Mouse (Mus musculus): ENCODE measurements around the gene Sult2a3. TPM values are rescaled to one million over a fixed set of nuclear protein-coding genes. Genes with fewer than 3 reads are reported as not detected.
"Not testable (repeated sequence)": the region's sequence is repeated elsewhere in the genome, so short reads cannot be mapped to it uniquely, and the experiment has no call there.

Sult2a3 gene
- not detected for polyA plus RNA-seq (2021)

GRCm38 (mm10) chr7:14122944-14123343 is at the start of gene Sult2a3:
Gene Sult2a3, minus strand, starts transcription at chr7:14123044.
- TF ChIP-seq CTCF (IDR thresholded peaks at IDR 0.05): no peak
- ChIA-PET CTCF (no interaction called here), POLR2A (no interaction called here)
- ATAC-seq (no peak), DNase-seq (ENCODE audit: low read depth, low spot score) (no peak)
- no peaks in the 10 kb centered on the region for H3K27me3 ChIP-seq
- in situ Hi-C loops (cut with MboI; ENCODE audit: low pct_unique_long_range_greater_than_20kb): no loop called here

- ATAC-seq (no peak), DNase-seq (ENCODE audit: low read depth, low spot score) (no peak)
- no peak for TF ChIP-seq CTCF (IDR thresholded peaks at IDR 0.05)
- ChIA-PET CTCF (no interaction called here), POLR2A (no interaction called here)
- H3K27me3 ChIP-seq: no peaks in the 10 kb centered on the region
- in situ Hi-C loops (cut with MboI; ENCODE audit: low pct_unique_long_range_greater_than_20kb): no loop called here
Measured at GRCm38 (mm10) chr7:14120436-14120835, 2.4 kb downstream of the Sult2a3 start.

GRCm38 (mm10) chr7:14119865-14120264 is 3.0 kb downstream of the Sult2a3 start:
- CTCF ChIA-PET; in situ Hi-C loops (cut with MboI; ENCODE audit: low pct_unique_long_range_greater_than_20kb): not testable (repeated sequence)

GRCm38 (mm10) chr7:14116761-14117160 is 6.1 kb downstream of the Sult2a3 start:
- no peak for DNase-seq (ENCODE audit: low read depth, low spot score)
- no peak for TF ChIP-seq CTCF (IDR thresholded peaks at IDR 0.05)
- no peak for ATAC-seq
- POLR2A ChIA-PET: no interaction called here
- no peaks in the 10 kb centered on the region for H3K27me3 ChIP-seq
- in situ Hi-C loops (cut with MboI; ENCODE audit: low pct_unique_long_range_greater_than_20kb): no loop called here
- CTCF ChIA-PET: no interaction called here

More at GRCm38 (mm10) chr7:14119865-14120264, 3.0 kb downstream of the Sult2a3 start:
- ATAC-seq; POLR2A ChIA-PET; DNase-seq (ENCODE audit: low read depth, low spot score); H3K27me3 ChIP-seq: not testable (repeated sequence)

GRCm38 (mm10) chr7:14114471-14114870 is 8.4 kb downstream of the Sult2a3 start:
- CTCF ChIA-PET; DNase-seq (ENCODE audit: low read depth, low spot score); ATAC-seq; POLR2A ChIA-PET; H3K27me3 ChIP-seq; in situ Hi-C loops (cut with MboI; ENCODE audit: low pct_unique_long_range_greater_than_20kb): not testable (repeated sequence)

GRCm38 (mm10) chr7:14047821-14048220 is 75.0 kb downstream of the Sult2a3 start:
- ATAC-seq; DNase-seq (ENCODE audit: low read depth, low spot score); in situ Hi-C loops (cut with MboI; ENCODE audit: low pct_unique_long_range_greater_than_20kb); POLR2A ChIA-PET; H3K27me3 ChIP-seq: not testable (repeated sequence)
- CTCF ChIA-PET: interaction anchor here (1.4 kb wide), 1 partner anchor 10 kb away, joined by 4 read pairs; no protein-coding TSS in a partner anchor

- DNase-seq (ENCODE audit: low read depth, low spot score); in situ Hi-C loops (cut with MboI; ENCODE audit: low pct_unique_long_range_greater_than_20kb); H3K27me3 ChIP-seq; POLR2A ChIA-PET; CTCF ChIA-PET; ATAC-seq: not testable (repeated sequence)
Measured at GRCm38 (mm10) chr7:14030831-14031230, 92.0 kb downstream of the Sult2a3 start.

Other genes with a start within 250 kb of the Sult2a3 start
- not detected for gene Sult2a4, start 133.4 kb downstream of the Sult2a3 start, polyA plus RNA-seq (2021)
- not detected for gene Sult2a6, start 131.8 kb upstream of the Sult2a3 start, polyA plus RNA-seq (2021)
- gene Obox8, start 210.5 kb upstream of the Sult2a3 start, polyA plus RNA-seq (2021): 0.05 TPM